Mouse (Mus musculus): ENCODE measurements around the gene Rubcn. TPM values are rescaled to one million over a fixed set of nuclear protein-coding genes. Genes with fewer than 3 reads are reported as not detected.
A peak's percentile ranks its signal among the peaks of the same experiment; 100 is the strongest.

Gene Rubcn
- total and polyA plus RNA-seq, 2 experiments from 2014 or later = 25.7 to 81.0 TPM

DNA sequence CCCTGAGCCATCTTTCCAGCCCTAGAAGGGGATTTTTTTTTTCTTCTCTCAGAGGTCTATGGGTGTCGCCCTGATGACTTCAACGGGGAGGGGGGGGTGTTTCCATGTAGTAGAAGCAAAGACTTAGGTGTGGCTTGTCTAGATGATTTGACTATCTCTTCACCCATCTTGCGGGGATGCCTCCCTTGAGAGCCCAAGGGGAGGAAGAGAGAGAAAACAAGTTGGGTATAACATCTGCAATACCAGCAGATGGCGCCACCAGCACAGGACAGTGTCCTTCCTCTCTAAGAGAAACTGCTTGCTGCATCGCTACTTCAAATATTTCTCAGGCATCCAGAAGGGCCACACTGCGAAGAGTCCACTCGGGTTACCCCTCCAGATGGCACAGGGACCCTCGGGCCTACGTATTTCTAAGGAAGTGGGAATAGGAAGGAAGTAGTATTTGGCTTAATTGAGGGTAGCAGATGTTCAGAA, 64.6 kb downstream of the Rubcn start:
- WGBS = 4% methylated on average over 9 of the region's 9 CpGs
- Histone ChIP-seq H3K27ac (ENCODE audit: low read depth, low read length) (no peak overlapping the region), H3K4me1 (ENCODE audit: insufficient read depth) (0 out of 2 replicates have a peak, but pooled peaks cover 4% of the 10 kb centered on the region), H3K27me3 (ENCODE audit: insufficient read depth, low read length) (no peaks in the 10 kb centered on the region), H3K4me3 (ENCODE audit: low read depth, low read length) (no peak overlapping the region), H3K4me2 (ENCODE audit: low read depth) (no peak overlapping the region), H3K9ac (no peak overlapping the region), H3K9me3 (ENCODE audit: low read length) (no peaks in the 10 kb centered on the region), H3K36me3 (ENCODE audit: insufficient read depth) (no peaks in the 10 kb centered on the region)
- DNase-seq = peak; percentile 86
- ATAC-seq = peak; percentile 62
- TF ChIP-seq CTCF (IDR thresholded peaks at IDR 0.05; ENCODE audit: low read depth) = peak; percentile 95

DNA sequence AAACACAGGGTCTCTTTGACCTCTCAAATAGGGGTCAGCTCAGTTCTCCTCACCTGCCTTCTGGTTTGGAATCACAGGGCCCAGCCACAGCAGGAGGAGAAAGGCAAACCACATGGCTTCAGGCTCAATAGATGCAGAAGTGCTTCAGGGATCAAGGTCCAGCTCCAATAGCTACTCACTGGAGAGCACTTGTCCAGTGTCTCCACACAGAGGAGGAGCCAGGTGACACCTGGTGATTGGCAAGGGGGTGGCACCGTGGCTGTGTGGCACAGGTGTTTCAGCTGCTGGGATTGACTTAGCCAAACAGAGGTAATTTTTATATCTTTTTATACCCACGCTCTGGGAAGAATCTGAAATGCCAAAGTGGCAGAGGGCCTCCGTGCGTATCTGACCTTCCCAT, 67.2 kb downstream of the Rubcn start, which contains the start of gene Smbd1:
Gene Smbd1 (minus strand): TSS at position 157 of the 400 bp plus-strand sequence.
- Histone ChIP-seq H3K4me2 (ENCODE audit: low read depth) (no peak within 1 kb of the TSS), H3K4me3 (ENCODE audit: low read depth, low read length) (no peak within 1 kb of the TSS), H3K9ac (no peak within 1 kb of the TSS), H3K27ac (ENCODE audit: low read depth, low read length) (no peak within 1 kb of the TSS), H3K4me1 (ENCODE audit: insufficient read depth) (0 out of 2 replicates have a peak, but pooled peaks cover 4% of the 10 kb centered on the region), H3K27me3 (ENCODE audit: insufficient read depth, low read length) (no peaks in the 10 kb centered on the region), H3K9me3 (ENCODE audit: low read length) (no peaks in the 10 kb centered on the region), H3K36me3 (ENCODE audit: insufficient read depth) (no peaks in the 10 kb centered on the region)
- DNase-seq (no peak), ATAC-seq (no peak)
- 90% methylated on average over 4 of the region's 4 CpGs for WGBS
- TF ChIP-seq CTCF (IDR thresholded peaks at IDR 0.05; ENCODE audit: low read depth) = no peak

DNA sequence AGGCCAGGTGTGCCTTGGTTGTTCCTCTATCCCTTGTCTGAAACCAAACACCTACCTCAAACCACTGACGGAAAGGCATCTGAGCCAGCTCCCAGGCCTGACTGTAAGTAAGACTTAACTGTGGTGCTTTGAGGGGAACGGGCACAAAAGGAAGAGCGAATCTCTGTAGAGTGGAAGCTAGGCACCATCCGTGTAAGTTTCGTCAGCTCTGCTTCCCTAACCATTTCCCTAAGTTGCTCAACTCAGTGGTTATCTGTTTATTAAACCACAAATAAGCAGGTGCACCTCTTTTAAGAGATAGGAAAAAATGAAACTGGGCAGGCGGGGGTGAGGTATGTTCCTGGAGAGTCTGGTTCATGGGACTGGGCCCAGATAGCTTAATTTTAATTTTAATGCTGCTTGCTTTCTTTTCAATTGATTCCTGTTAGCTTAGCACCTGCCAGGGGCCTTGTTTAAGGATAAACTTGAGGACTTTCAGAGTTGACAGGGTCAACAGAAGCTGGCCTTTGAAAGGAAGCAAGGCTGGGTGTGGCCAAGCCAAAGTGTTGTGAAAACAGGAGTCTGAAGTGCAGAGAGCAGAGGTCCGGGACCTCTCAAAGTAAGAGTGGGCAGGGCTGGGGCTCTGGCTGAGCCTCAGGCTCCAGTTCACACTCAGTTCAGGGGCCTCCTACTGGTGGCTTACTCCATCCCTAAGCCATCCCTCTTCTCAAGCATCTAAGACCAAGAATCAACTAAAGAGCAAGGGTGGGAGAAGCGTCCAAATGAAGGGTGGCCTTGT, 70.0 kb downstream of the Rubcn start:
- ATAC-seq = no peak
- Histone ChIP-seq H3K4me2 (ENCODE audit: low read depth) (no peak overlapping the region), H3K27me3 (ENCODE audit: insufficient read depth, low read length) (no peaks in the 10 kb centered on the region), H3K27ac (ENCODE audit: low read depth, low read length) (no peak overlapping the region), H3K36me3 (ENCODE audit: insufficient read depth) (no peaks in the 10 kb centered on the region), H3K9me3 (ENCODE audit: low read length) (no peaks in the 10 kb centered on the region), H3K9ac (no peak overlapping the region), H3K4me3 (ENCODE audit: low read depth, low read length) (no peak overlapping the region), H3K4me1 (ENCODE audit: insufficient read depth) (no peaks in the 10 kb centered on the region)
- DNase-seq = no peak
- 65% methylated on average over 8 of the region's 8 CpGs for WGBS
- no peak for TF ChIP-seq CTCF (IDR thresholded peaks at IDR 0.05; ENCODE audit: low read depth)

DNA sequence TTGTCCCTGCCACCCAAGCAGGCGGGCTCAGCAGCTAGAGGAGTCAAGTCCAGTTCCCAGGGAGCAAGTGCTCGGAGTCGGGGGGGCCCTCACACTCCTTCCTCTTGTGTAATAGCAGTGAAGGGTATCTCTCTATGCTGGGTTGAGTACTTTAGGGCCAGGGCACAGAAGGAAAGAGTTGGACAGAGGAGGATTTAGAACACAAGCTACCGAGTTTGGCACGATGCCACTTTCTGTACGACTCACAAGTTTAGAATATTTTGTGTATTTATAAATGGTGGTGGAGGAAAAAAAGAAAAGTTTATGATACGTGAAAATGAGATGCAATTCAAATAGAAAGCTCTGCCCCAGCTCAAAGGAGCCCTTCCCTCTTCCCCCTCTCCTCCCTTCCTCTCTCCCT, 72.4 kb downstream of the Rubcn start:
- WGBS = 78% methylated on average over 7 of the region's 7 CpGs
- DNase-seq (no peak), ATAC-seq (no peak)

DNA sequence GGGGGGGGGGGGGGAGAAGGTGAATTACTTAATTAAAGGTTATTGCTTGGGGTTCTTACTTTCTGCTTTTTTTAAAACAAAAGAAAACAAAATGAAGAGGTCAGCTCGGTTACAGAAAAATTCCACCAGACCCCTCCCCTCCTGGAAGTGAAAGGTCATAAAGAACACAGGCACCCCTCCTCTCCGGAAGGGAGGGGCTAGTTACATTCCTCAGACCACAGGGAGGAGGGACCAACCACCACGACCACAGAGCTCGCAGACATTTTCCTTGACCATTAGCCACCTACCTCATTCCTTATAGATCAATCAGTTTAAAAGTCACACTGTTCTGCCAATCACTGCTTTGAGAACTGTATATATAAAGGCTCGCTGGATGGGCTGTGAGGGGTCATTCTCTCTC, 73.7 kb downstream of the Rubcn start:
- no peak for TF ChIP-seq CTCF (IDR thresholded peaks at IDR 0.05; ENCODE audit: low read depth)
- Histone ChIP-seq H3K9me3 (ENCODE audit: low read length) (no peaks in the 10 kb centered on the region), H3K4me2 (ENCODE audit: low read depth) (no peak overlapping the region), H3K9ac (no peak overlapping the region), H3K27ac (ENCODE audit: low read depth, low read length) (no peak overlapping the region), H3K4me1 (ENCODE audit: insufficient read depth) (no peaks in the 10 kb centered on the region), H3K36me3 (ENCODE audit: insufficient read depth) (no peaks in the 10 kb centered on the region), H3K4me3 (ENCODE audit: low read depth, low read length) (no peak overlapping the region), H3K27me3 (ENCODE audit: insufficient read depth, low read length) (no peaks in the 10 kb centered on the region)
- 58% methylated on average over 5 of the region's 5 CpGs for WGBS
- ATAC-seq (no peak), DNase-seq (no peak)

More for the DNA sequence above, 72.4 kb downstream of the Rubcn start:
- H3K9ac ChIP-seq = no peak overlapping the region
- no peaks in the 10 kb centered on the region for H3K4me1 ChIP-seq (ENCODE audit: insufficient read depth)
- no peak overlapping the region for H3K4me2 ChIP-seq (ENCODE audit: low read depth)
- no peaks in the 10 kb centered on the region for H3K36me3 ChIP-seq (ENCODE audit: insufficient read depth)
- no peak for TF ChIP-seq CTCF (IDR thresholded peaks at IDR 0.05; ENCODE audit: low read depth)
- H3K9me3 ChIP-seq (ENCODE audit: low read length) = no peaks in the 10 kb centered on the region
- H3K27me3 ChIP-seq (ENCODE audit: insufficient read depth, low read length) = no peaks in the 10 kb centered on the region
- no peak overlapping the region for H3K27ac ChIP-seq (ENCODE audit: low read depth, low read length)
- H3K4me3 ChIP-seq (ENCODE audit: low read depth, low read length) = no peak overlapping the region

DNA sequence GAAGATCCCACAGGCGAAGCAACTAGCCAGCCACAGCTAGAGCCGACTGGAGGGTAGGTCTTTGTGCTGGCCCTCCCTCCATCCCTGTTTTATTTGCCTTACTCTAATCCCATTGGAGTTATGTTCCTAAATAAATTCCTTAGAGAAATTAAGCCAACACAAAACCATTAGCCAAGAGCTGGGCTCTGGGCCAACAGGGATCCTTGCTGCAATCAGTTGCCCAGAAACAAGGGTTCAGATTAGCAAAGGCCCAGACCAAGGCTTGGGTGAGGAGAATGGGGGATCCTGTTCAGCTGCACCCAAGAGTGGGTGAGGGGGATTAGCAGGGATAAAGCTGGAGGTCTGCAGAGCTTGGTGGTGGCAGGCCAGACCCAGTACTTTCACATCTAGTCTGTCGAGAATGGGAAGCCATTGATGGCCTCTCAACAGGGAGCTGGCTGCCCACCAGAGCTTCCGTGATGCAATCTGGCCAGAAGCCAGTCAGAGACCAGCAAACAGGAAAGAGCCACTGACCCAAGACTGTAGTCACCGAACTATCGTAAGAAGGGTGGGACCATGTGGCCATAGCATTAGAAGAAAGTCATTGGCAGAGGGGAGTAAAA, 74.2 kb downstream of the Rubcn start:
- ATAC-seq = peak; percentile 94
- H3K4me1 ChIP-seq (ENCODE audit: insufficient read depth) = no peaks in the 10 kb centered on the region
- H3K9me3 ChIP-seq (ENCODE audit: low read length) = no peaks in the 10 kb centered on the region
- no peak for TF ChIP-seq CTCF (IDR thresholded peaks at IDR 0.05; ENCODE audit: low read depth)
- H3K36me3 ChIP-seq (ENCODE audit: insufficient read depth) = no peaks in the 10 kb centered on the region
- no peaks in the 10 kb centered on the region for H3K27me3 ChIP-seq (ENCODE audit: insufficient read depth, low read length)
- H3K4me3 ChIP-seq (ENCODE audit: low read depth, low read length) = no peak overlapping the region
- no peak overlapping the region for H3K4me2 ChIP-seq (ENCODE audit: low read depth)
- no peak overlapping the region for H3K9ac ChIP-seq
- 20% methylated on average over 6 of the region's 6 CpGs for WGBS
- H3K27ac ChIP-seq (ENCODE audit: low read depth, low read length) = peak overlapping the region; percentile 50; the same call in 1 of the 2 replicates
- peak; percentile 73 for DNase-seq

DNA sequence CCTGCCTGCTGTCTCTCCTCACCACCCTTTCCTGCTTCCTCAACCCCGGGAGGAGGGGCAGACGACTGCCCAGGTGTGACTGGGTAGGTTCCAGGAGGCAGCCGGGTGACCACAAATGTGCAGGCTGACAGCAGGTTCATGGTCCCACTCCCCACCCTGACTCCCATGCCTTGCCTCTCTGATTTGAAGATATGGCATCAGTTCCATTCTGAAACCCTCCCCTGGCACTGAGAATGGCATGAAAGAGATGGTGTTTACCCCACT, 80.2 kb downstream of the Rubcn start, which contains the start of gene Muc20:
Gene Muc20 (minus strand): TSS at position 10 of the 264 bp plus-strand sequence.
- no peak within 1 kb of the TSS for H3K4me2 ChIP-seq (ENCODE audit: low read depth)
- no peak for ATAC-seq
- H3K27me3 ChIP-seq (ENCODE audit: insufficient read depth, low read length) = no peaks in the 10 kb centered on the region
- no peak within 1 kb of the TSS for H3K4me3 ChIP-seq (ENCODE audit: low read depth, low read length)
- H3K27ac ChIP-seq (ENCODE audit: low read depth, low read length) = no peak within 1 kb of the TSS
- no peak for TF ChIP-seq CTCF (IDR thresholded peaks at IDR 0.05; ENCODE audit: low read depth)
- no peaks in the 10 kb centered on the region for H3K36me3 ChIP-seq (ENCODE audit: insufficient read depth)
- no peak for DNase-seq
- H3K9ac ChIP-seq = no peak within 1 kb of the TSS
- no peaks in the 10 kb centered on the region for H3K9me3 ChIP-seq (ENCODE audit: low read length)
- no peaks in the 10 kb centered on the region for H3K4me1 ChIP-seq (ENCODE audit: insufficient read depth)
- 87% methylated on average over 3 of the region's 3 CpGs for WGBS
